Mouse (Mus musculus): ENCODE data around the gene Slc5a2. TPM values are rescaled to one million over a fixed set of nuclear protein-coding genes. Genes with fewer than 3 reads are reported as not detected.

The Slc5a2 gene
- polyA plus RNA-seq, 1 experiment from 2014 or later: not detected

DNA sequence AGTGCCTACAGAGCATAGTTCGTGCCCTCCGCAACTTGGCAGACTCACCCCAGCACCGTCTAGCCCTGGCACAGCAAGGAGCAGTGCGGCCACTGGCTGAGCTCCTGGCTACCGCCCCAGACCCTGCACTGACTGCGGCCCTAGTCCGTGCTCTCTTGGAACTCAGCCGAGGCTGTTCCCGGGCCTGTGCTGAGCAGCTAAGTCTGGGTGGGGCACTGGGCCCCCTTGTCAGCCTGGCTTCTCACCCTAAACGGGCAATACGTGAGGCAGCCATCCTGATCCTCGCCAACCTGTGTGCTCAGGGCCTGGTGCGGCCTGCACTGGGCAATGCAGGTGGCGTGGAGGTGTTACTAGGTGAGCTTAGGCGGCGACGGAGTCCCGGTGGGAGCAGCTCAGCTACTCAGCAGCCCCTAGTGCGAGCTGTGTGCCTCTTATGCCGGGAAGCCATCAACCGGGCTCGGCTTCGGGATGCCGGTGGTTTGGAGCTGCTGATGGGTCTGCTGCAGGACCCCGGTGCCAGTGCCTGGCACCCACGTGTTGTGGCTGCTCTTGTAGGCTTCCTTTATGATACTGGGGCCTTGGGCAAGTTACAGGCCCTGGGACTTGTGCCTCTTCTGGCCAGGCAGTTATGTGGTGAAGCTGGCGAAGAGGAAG, 25.2 kb upstream of the Slc5a2 start:
- ATAC-seq (ENCODE audit: low FRiP score, low read depth): no peak
- peaks cover 48% of the 10 kb centered on the region for H3K36me3 ChIP-seq
- H3K27ac ChIP-seq: no peak overlapping the region
- H3K4me3 ChIP-seq: no peak overlapping the region
- 0 out of 2 replicates have a peak overlapping the region, but pooled peaks have one; percentile 8 for H3K9ac ChIP-seq
- H3K4me1 ChIP-seq: no peaks in the 10 kb centered on the region; the same call in none of the 2 replicates
- 94% methylated on average over 27 of the region's 27 CpGs for WGBS
- H3K4me2 ChIP-seq (replicated peaks): no peak overlapping the region
- no peaks in the 10 kb centered on the region for H3K27me3 ChIP-seq (replicated peaks)
- H3K9me3 ChIP-seq: no peaks in the 10 kb centered on the region

DNA sequence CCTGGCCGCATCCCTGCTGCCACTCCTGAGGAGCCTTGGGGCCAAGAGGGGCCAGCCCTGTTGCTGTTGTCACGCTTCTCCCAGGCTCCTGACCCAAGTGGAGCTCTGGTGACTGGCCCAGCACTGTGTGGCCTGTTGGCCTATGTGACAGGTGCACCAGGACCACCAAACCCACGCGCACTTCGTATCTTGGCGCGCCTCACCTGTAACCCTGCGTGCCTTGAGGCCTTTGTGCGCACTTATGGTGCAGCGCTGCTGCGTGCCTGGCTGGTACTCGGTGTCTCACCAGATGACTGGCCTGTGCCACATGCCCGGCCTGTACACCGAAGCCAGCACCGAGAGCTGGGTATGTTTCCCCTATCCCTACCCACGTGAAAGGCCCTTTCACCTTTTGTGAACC, 23.1 kb upstream of the Slc5a2 start:
- Histone ChIP-seq H3K9ac (no peak overlapping the region), H3K27ac (no peak overlapping the region), H3K4me1 (peaks cover 9% of the 10 kb centered on the region), H3K4me2 (replicated peaks) (no peak overlapping the region), H3K4me3 (no peak overlapping the region), H3K36me3 (peaks cover 49% of the 10 kb centered on the region), H3K9me3 (no peaks in the 10 kb centered on the region), H3K27me3 (replicated peaks) (0 out of 2 replicates have a peak, but pooled peaks cover 5% of the 10 kb centered on the region)
- no peak for ATAC-seq (ENCODE audit: low FRiP score, low read depth)
- WGBS: 96% methylated on average over 16 of the region's 16 CpGs

- 0 out of 2 replicates have a peak, but pooled peaks cover 5% of the 10 kb centered on the region for H3K27me3 ChIP-seq (replicated peaks)
- no peak overlapping the region for H3K4me3 ChIP-seq
- H3K9ac ChIP-seq: no peak overlapping the region
- H3K27ac ChIP-seq: no peak overlapping the region
- WGBS: 66% methylated on average over 10 of the region's 10 CpGs
- H3K9me3 ChIP-seq: no peaks in the 10 kb centered on the region
- H3K36me3 ChIP-seq: peaks cover 49% of the 10 kb centered on the region
- ATAC-seq (ENCODE audit: low FRiP score, low read depth): no peak
- peaks cover 9% of the 10 kb centered on the region for H3K4me1 ChIP-seq
- no peak overlapping the region for H3K4me2 ChIP-seq (replicated peaks)
Measured at GRCm38 (mm10) chr7:128243921-128244320, 21.5 kb upstream of the Slc5a2 start.

DNA sequence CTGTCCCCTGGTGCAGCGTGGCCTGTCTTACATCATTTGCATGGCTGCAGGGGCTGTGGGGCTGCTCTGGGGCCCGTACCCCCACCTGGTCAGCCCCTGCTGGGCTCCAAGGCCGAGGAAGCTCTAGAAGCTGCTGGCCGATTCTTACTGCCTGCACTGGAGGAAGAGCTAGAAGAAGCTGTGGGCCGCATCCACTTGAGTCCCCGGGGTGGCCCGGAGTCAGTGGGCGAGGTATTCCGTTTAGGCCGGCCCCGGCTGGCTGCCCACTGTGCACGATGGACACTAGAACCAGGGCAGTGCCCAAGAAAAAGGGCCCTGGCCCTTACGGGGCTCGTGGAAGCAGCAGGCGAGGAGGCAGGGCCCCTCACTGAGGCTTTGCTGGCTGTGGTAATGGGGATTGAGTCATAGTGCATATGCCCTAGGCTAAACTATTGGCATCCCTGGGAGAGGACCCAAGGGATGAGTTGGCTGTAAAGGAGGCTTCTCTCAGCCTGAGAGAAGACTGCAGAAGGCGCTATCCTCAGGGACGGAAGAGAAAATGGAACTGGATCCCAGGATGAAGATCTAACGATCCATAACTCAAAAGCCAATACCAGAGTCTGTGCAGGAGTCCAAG, 20.9 kb upstream of the Slc5a2 start:
- WGBS: 86% methylated on average over 18 of the region's 18 CpGs
- no peak for ATAC-seq (ENCODE audit: low FRiP score, low read depth)
- Histone ChIP-seq H3K4me1 (peaks cover 9% of the 10 kb centered on the region), H3K4me3 (no peak overlapping the region), H3K36me3 (peaks cover 49% of the 10 kb centered on the region), H3K9me3 (no peaks in the 10 kb centered on the region), H3K27ac (no peak overlapping the region), H3K27me3 (replicated peaks) (0 out of 2 replicates have a peak, but pooled peaks cover 5% of the 10 kb centered on the region), H3K4me2 (replicated peaks) (no peak overlapping the region), H3K9ac (no peak overlapping the region)

- Histone ChIP-seq H3K9ac (no peak overlapping the region), H3K27ac (no peak overlapping the region), H3K9me3 (no peaks in the 10 kb centered on the region), H3K27me3 (replicated peaks) (0 out of 2 replicates have a peak, but pooled peaks cover 5% of the 10 kb centered on the region), H3K4me2 (replicated peaks) (no peak overlapping the region), H3K36me3 (peaks cover 41% of the 10 kb centered on the region), H3K4me1 (peaks cover 9% of the 10 kb centered on the region), H3K4me3 (no peak overlapping the region)
- WGBS: 85% methylated on average over 4 of the region's 4 CpGs
- ATAC-seq (ENCODE audit: low FRiP score, low read depth): no peak
Measured at GRCm38 (mm10) chr7:128245547-128245946, 19.9 kb upstream of the Slc5a2 start.

DNA sequence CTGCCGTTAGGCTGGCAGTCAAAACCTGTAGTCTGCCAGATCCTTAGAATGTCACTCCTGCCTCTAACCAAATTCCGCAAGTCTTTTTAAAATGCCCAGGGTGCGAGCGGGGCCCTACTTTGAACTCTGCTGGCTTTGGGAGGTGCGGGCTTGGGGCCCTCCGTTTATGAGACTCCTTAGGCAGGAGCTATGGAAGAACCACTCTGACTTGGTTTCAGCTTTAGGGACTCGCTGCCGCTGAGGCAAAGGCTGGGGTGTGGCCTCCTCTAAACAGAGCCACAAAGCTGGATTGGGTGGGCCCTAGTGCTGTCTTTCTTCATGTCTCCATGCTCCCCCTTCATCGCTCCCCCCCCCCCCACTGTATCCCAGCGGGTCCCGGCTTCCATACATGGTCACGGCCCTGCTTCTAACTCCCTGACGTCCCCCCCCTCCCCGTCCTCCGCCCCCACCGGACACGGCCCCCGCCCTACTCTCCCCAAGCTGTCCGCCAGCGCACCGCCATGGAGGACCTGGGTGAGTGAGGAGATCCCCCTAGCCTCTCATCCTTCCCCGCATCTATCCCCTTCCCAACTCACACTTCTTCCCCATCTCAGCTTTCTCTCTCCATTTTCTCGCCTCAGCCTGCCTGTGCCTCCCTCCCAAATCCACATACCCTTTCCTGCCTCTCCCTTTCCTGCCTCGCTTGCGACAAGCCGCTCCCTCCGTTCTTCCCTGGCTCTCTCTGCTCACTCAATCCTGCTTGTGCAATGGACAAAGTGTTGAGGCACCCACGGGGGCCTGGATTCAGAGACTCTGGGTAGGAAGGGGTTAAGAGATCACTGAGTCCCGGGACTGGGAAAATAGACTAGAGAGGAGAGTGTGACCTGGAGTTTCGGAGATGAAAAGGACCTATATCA, 18.7 kb upstream of the Slc5a2 start, which contains the start of gene Tgfb1i1:
Tgfb1i1 (plus strand) TSS at position 317 of the 896 bp plus-strand sequence.
- 2% methylated on average over 21 of the region's 30 CpGs for WGBS

GRCm38 (mm10) chr7:128247443-128247842, 18.0 kb upstream of the Slc5a2 start:
- 2% methylated on average over 13 of the region's 13 CpGs for whole genome bisulfite sequencing

More for the DNA sequence above, 18.7 kb upstream of the Slc5a2 start, which contains the start of gene Tgfb1i1:
- peak within 1 kb of the TSS; percentile 63 for H3K9ac ChIP-seq
- H3K27me3 ChIP-seq (replicated peaks): 0 out of 2 replicates have a peak, but pooled peaks cover 5% of the 10 kb centered on the region
- H3K4me3 ChIP-seq: peak within 1 kb of the TSS; percentile 41
- no peaks in the 10 kb centered on the region for H3K9me3 ChIP-seq
- peaks cover 9% of the 10 kb centered on the region for H3K4me1 ChIP-seq
- H3K27ac ChIP-seq: peak within 1 kb of the TSS; percentile 54; the same call in 1 of the 2 replicates
- peak within 1 kb of the TSS; percentile 73 for H3K4me2 ChIP-seq (replicated peaks)
- peak; percentile 54 for ATAC-seq (ENCODE audit: low FRiP score, low read depth)
- peaks cover 32% of the 10 kb centered on the region for H3K36me3 ChIP-seq

DNA sequence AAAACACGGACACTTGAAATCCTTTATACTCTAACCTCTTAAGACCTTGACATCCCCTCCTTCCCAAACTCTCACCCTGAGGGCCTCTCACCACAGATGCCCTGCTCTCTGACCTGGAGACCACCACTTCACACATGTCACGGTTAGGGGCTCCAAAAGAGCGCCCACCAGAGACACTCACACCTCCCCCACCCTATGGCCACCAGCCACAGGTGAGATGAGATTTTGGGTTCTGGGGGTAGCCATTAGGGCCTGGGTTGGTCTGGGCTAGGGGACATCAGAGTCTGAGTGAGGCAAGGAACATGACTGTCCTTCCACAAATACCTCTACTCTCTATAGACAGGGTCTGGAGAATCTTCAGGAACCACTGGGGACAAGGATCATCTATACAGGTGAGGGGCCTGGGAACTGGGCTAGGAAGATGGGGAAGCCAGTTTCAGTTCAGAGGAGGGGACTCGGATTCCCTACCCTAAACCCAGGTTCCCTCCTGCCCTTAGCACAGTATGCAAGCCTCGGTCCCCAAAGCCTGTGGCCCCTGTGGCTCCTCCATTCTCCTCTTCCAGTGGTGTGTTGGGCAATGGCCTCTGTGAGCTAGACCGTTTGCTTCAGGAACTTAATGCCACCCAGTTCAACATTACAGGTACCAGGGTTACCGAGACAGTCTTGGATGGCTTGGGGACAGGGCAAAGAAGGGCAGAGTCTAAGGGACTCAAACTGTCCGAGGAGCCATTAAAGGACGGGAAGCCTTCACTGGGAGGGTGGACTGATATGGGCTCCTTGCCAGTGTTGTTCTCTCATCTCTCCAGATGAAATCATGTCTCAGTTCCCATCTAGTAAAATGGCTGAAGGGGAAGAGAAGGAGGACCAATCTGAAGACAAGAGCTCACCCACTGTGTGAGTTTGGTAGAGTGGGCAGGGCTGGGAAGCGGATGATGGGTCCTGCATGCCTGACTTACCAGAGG, 17.1 kb upstream of the Slc5a2 start:
- no peak overlapping the region for H3K9ac ChIP-seq
- peaks cover 16% of the 10 kb centered on the region for H3K36me3 ChIP-seq
- H3K27me3 ChIP-seq (replicated peaks): 0 out of 2 replicates have a peak, but pooled peaks cover 5% of the 10 kb centered on the region
- no peak overlapping the region for H3K27ac ChIP-seq
- H3K4me3 ChIP-seq: no peak overlapping the region
- peak overlapping the region; percentile 73 for H3K4me2 ChIP-seq (replicated peaks)
- H3K4me1 ChIP-seq: peaks cover 19% of the 10 kb centered on the region
- H3K9me3 ChIP-seq: no peaks in the 10 kb centered on the region
- 85% methylated on average over 10 of the region's 10 CpGs for WGBS
- no peak for ATAC-seq (ENCODE audit: low FRiP score, low read depth)

More at GRCm38 (mm10) chr7:128247443-128247842, 18.0 kb upstream of the Slc5a2 start:
- ATAC-seq (ENCODE audit: low FRiP score, low read depth): peak; percentile 85
- H3K27me3 ChIP-seq (replicated peaks): 0 out of 2 replicates have a peak, but pooled peaks cover 5% of the 10 kb centered on the region
- H3K4me3 ChIP-seq: peak overlapping the region; percentile 41
- no peak overlapping the region for H3K27ac ChIP-seq
- H3K4me1 ChIP-seq: peaks cover 16% of the 10 kb centered on the region
- peak overlapping the region; percentile 73 for H3K4me2 ChIP-seq (replicated peaks)
- H3K9me3 ChIP-seq: no peaks in the 10 kb centered on the region
- peak overlapping the region; percentile 63 for H3K9ac ChIP-seq
- peaks cover 25% of the 10 kb centered on the region for H3K36me3 ChIP-seq

GRCm38 (mm10) chr7:128249998-128250397, 15.5 kb upstream of the Slc5a2 start:
- Histone ChIP-seq H3K4me3 (no peak overlapping the region), H3K4me2 (replicated peaks) (no peak overlapping the region), H3K27ac (no peak overlapping the region), H3K9ac (no peak overlapping the region), H3K36me3 (peaks cover 4% of the 10 kb centered on the region), H3K4me1 (peaks cover 19% of the 10 kb centered on the region), H3K27me3 (replicated peaks) (0 out of 2 replicates have a peak, but pooled peaks cover 5% of the 10 kb centered on the region), H3K9me3 (no peaks in the 10 kb centered on the region)
- 85% methylated on average over 5 of the region's 5 CpGs for WGBS
- ATAC-seq (ENCODE audit: low FRiP score, low read depth): no peak

DNA sequence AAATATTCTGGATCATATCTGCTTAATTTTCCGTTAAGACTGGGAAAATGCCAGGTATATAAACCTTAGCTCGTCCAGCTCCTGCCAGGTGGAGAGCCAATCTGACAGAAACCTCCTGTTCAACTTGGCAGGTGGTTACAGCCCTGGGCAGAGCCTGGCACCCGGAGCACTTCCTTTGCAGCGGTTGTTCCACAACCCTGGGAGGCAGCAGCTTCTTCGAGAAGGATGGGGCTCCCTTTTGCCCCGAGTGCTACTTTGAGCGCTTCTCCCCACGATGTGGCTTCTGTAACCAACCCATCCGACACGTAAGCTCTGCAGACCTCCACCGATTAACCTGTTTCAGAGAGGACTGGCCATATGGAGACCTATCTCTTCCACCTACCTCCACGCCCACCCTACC, 13.5 kb upstream of the Slc5a2 start:
- H3K36me3 ChIP-seq: no peaks in the 10 kb centered on the region; the same call in 1 of the 2 replicates
- H3K9me3 ChIP-seq: no peaks in the 10 kb centered on the region
- H3K27ac ChIP-seq: no peak overlapping the region
- peak overlapping the region; percentile 66 for H3K4me2 ChIP-seq (replicated peaks)
- no peaks in the 10 kb centered on the region for H3K27me3 ChIP-seq (replicated peaks)
- no peak for ATAC-seq (ENCODE audit: low FRiP score, low read depth)
- no peak overlapping the region for H3K4me3 ChIP-seq
- H3K4me1 ChIP-seq: peaks cover 10% of the 10 kb centered on the region; the same call in 1 of the 2 replicates
- WGBS: 51% methylated on average over 12 of the region's 12 CpGs
- H3K9ac ChIP-seq: peak overlapping the region; percentile 29; the same call in 1 of the 2 replicates

DNA sequence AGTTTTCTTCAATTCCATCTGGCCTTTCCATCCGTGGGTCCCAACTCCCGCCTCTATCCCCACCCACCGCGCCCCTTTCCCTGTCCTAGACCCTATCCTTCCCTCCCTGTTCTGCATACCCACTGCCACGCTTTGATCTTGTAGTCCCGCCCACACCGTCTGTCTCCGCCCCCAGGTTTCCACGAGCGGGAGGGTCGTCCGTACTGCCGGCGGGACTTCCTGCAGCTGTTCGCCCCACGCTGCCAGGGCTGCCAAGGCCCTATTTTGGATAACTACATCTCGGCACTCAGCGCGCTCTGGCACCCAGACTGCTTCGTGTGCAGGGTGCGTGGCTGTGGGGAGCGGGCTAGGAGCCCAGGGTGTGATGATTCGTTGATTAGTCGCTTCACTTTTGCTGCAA, 12.8 kb upstream of the Slc5a2 start:
- H3K27me3 ChIP-seq (replicated peaks): no peaks in the 10 kb centered on the region
- H3K4me2 ChIP-seq (replicated peaks): peak overlapping the region; percentile 66
- H3K9me3 ChIP-seq: no peaks in the 10 kb centered on the region
- no peak overlapping the region for H3K27ac ChIP-seq
- peaks cover 10% of the 10 kb centered on the region; the same call in 1 of the 2 replicates for H3K4me1 ChIP-seq
- no peaks in the 10 kb centered on the region; the same call in 1 of the 2 replicates for H3K36me3 ChIP-seq
- H3K9ac ChIP-seq: peak overlapping the region; percentile 53
- ATAC-seq (ENCODE audit: low FRiP score, low read depth): 0 out of 2 replicates have a peak, but pooled peaks have one; percentile 61
- WGBS: 10% methylated on average over 24 of the region's 24 CpGs
- peak overlapping the region; percentile 24 for H3K4me3 ChIP-seq

Measured in neural tube, embryonic 12.5 days (tissue).